Mouse (Mus musculus) lung, adult 2 months (tissue): Measurements from ENCODE around the gene Fgf2. TPM values are rescaled to one million over a fixed set of nuclear protein-coding genes. Genes with fewer than 3 reads are reported as not detected.

Source experiments
- DNase-seq: peaks from one replicate; pipeline ENCODE4 v3.0.0; 2022
- H3K4me1 ChIP-seq: fragments of 200-500 bp; 2 replicates; pipeline ENCODE4 v1.6.1; 2011; ENCODE audit warnings: low read length; ENCODE audit not compliant: control insufficient read depth, insufficient read depth
- H3K4me3 ChIP-seq: fragments of 200-500 bp; replicated peaks from 2 replicates; pipeline ENCODE3; 2011; ENCODE audit warnings: low read depth, mild to moderate bottlenecking, control low read depth, low read length; ENCODE audit errors: extremely low read depth
- CTCF ChIP-seq: fragments of 200-500 bp; IDR thresholded peaks from 2 replicates; pipeline ENCODE4 v1.5.1; 2011; ENCODE audit warnings: mild to moderate bottlenecking, low read length, control low read depth; ENCODE audit not compliant: insufficient read depth
- POLR2A ChIP-seq: fragments of 200-500 bp; IDR thresholded peaks from 2 replicates; pipeline ENCODE4 v1.6.1; 2011; ENCODE audit warnings: low read depth, mild to moderate bottlenecking, control low read depth, low read length, borderline replicate concordance; ENCODE audit errors: extremely low read depth
- WGBS: fragments of 180-500 bp; shearing (Covaris S2); methylation state at CpG from one replicate; pipeline ENCODE4 v1.1.7; 2018; 5-methylcytosine and 5-hydroxymethylcytosine counted together
- polyA plus RNA-seq: library from polyadenylated mRNA; depleted of rRNA; stranded (reverse); fragments of >200 nt; gene quantifications from 2 replicates; pipeline ENCODE4 v1.2.3, GENCODE M21; 2012

Fgf2 gene
- polyA plus RNA-seq, 1 experiment = 5.4 TPM

DNA sequence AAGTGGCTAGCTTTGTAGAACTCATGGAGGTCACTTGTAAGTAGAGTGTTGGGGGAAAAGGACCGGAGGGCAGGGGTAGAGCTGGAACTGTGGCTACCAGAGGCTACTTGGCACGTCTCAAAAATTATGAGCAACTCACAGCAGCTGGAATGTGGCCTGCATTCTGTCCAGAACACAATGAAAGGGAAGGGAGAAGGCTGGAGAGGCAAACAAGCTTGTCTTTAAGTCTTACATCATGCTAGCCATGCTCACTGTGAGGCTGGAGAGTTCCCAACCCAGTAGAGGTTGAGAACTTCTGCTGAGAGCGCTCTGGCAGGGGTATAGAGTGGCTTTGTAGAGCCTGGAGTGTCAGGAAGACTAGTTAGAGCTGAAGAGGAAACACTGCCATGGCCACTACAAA lies 49.5 kb downstream of the Fgf2 start:
- 64% methylated on average over 3 of the region's 3 CpGs for WGBS
- Histone ChIP-seq H3K4me3 (no peak overlapping the region), H3K4me1 (no peaks in the 10 kb centered on the region)
- no peak for TF ChIP-seq POLR2A
- TF ChIP-seq CTCF = no peak
- no peak for DNase-seq

DNA sequence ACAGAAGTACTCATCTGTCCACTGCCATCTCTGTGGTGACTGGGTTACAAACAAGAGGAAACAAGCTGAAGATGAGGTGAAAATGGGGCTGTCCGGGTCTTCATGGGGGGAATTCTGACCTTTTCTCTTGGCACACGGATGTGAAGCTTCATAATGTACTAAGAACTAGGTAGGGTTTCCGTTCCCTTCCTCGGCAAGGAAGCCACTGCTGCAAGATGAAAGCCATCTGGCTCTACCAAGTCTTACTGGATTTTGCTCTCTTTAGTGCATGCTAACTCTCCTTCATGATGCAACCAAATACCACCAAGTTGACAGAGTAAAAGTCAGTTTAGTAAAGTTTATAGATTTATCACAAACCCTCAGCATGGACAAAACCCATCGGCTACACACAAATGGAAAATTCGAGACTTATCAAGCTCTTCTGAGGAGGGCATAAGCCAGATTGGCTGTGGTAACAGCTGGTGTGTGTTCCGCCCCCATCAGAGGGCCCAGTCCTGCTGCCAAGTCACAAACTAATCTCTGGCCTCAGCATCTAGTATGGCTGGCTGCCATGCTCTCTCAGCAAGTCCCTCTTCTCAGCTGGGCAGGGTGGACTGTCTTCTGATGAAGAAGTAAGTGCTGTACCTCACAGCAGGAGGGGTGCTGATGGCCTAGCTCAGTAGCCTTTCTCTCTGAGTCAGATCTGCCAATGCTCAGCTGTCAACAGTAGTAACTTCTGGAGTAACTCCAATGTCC lies 50.7 kb downstream of the Fgf2 start:
- no peak for DNase-seq
- TF ChIP-seq POLR2A (no peak), CTCF (no peak)
- H3K4me1 ChIP-seq = no peaks in the 10 kb centered on the region
- H3K4me3 ChIP-seq = no peak overlapping the region
- 73% methylated on average over 7 of the region's 7 CpGs for WGBS

DNA sequence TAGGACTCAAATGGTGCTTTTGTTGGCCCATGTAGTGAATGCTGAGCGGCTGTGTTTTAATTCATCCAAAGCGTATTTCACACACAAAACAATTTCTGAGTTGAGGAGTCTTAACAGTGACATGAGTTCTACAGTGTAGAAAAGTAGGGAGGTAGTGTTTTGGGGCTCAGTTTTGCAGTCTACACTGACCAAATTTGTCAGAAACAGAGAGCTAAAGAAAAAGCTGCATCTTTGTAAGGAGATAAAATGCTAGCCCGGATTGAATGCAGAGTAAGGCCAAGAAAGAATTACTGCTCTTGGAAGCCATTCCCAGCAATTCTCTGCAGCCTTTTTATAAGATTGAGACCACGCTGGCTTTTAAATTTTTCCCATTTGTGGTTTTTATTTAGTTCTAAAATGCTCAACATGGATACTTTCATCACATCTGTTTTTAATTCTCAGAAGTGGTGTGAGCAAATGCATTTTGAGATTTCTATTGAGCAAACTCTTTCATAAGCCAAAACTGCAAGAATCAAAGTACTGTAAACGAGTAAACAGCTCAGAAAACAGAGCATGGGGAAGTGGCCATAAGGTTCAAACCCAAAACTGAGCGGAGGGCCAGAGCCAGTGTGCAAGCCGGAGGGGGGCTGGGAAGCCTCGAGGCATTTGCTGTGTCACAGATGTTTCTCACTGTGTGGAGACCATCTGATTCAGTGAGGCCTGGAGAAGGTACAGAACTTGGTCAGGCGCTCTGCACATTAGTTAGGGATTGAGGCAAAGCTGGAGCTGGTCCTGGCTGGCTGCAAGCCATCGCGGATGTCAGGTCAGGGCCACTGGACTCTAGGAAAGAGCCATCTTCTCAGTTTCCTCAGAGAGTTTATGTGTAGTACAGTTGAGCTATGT lies 53.8 kb downstream of the Fgf2 start:
- WGBS = 70% methylated on average over 11 of the region's 11 CpGs
- TF ChIP-seq POLR2A (no peak), CTCF (no peak)
- DNase-seq = no peak

GRCm38 (mm10) chr3:37407598-37407997 lies 59.5 kb downstream of the Fgf2 start:
- DNase-seq = no peak
- TF ChIP-seq POLR2A (no peak), CTCF (no peak)
- no peak overlapping the region for H3K4me3 ChIP-seq
- H3K4me1 ChIP-seq = no peaks in the 10 kb centered on the region

More for the DNA sequence above, 53.8 kb downstream of the Fgf2 start:
- no peak overlapping the region for H3K4me3 ChIP-seq
- no peaks in the 10 kb centered on the region for H3K4me1 ChIP-seq

DNA sequence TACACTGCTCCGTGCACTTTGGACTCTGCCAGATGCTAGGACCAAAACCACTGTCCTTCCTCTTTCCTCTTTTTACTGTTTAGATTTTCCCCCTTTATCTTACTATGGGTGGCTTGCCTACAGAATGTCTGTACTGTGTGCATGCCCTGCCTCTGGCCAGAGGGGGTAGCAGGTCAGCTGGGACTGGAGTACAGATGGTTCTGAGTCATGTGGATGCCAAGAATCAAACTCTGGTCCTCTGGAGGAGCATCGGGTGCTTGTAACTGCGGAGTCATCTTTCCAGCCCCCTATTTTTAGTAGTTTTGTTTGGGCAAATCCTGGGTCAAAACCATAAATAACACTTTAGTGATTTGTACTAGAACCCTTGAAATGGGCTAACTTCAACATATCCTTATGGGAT lies 65.3 kb downstream of the Fgf2 start:
- TF ChIP-seq CTCF = no peak
- no peak for TF ChIP-seq POLR2A
- Histone ChIP-seq H3K4me1 (no peaks in the 10 kb centered on the region; the same call in 1 of the 2 replicates), H3K4me3 (no peak overlapping the region)
- 66% methylated on average over 3 of the region's 3 CpGs for WGBS
- DNase-seq = no peak

DNA sequence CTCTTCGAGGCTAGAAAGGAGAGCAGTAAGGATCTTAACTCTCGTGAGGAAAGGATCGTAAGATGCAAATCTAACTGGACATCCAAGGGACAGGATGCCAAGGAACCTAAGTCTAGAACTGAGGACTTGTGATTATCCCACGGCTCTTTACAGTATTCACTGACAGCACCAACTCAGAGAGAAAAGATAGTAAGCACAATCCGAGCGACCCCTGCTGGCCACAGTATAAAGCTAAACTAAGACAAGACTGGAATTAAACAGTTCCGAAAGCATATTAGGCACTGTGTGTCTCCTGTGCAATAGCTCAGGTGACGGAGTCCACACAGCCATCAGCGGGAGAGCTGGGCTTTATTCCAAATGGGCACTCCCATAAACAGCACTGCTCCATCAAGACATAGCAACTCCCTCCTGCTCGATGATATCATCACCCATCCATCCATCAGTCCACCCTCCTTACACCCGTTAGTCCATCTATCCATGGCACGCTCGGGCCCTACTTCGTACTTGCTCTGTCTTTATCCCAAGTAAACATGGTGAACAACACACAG lies 66.3 kb downstream of the Fgf2 start:
- Histone ChIP-seq H3K4me1 (no peaks in the 10 kb centered on the region; the same call in 1 of the 2 replicates), H3K4me3 (no peak overlapping the region)
- WGBS = 44% methylated on average over 14 of the region's 14 CpGs
- peak; percentile 21; the same call in 1 of the 2 replicates for TF ChIP-seq CTCF
- no peak for TF ChIP-seq POLR2A
- DNase-seq = peak; percentile 71

DNA sequence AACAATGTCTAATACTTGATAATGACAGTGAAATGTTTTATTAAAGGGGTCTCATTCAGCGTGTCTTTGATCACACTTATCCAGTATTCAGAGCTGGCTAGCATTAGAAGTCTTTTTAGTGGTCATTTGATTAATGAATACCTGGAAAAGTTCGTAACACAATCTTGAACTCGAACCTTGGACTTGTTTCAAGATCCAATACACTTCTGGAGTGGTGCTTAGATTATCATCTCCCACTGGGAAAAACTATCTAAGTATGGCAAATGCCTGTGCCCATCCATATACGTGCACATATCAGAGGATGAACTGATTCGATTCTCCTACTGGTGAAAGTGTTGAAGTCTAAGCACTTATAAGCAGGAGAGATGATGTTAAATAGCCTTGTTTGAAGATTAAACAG lies 70.2 kb downstream of the Fgf2 start:
- Histone ChIP-seq H3K4me1 (peaks cover 3% of the 10 kb centered on the region; the same call in 1 of the 2 replicates), H3K4me3 (no peak overlapping the region)
- 65% methylated on average over 5 of the region's 5 CpGs for WGBS
- TF ChIP-seq CTCF (no peak), POLR2A (no peak)
- DNase-seq = no peak

- WGBS = 0% methylated on average over 30 of the region's 30 CpGs
- TF ChIP-seq POLR2A (no peak), CTCF (no peak)
- peaks cover 3% of the 10 kb centered on the region; the same call in 1 of the 2 replicates for H3K4me1 ChIP-seq
- peak overlapping the region; percentile 75 for H3K4me3 ChIP-seq
- no peak for DNase-seq
Observed at GRCm38 (mm10) chr3:37418961-37419457, 70.9 kb downstream of the Fgf2 start.

DNA sequence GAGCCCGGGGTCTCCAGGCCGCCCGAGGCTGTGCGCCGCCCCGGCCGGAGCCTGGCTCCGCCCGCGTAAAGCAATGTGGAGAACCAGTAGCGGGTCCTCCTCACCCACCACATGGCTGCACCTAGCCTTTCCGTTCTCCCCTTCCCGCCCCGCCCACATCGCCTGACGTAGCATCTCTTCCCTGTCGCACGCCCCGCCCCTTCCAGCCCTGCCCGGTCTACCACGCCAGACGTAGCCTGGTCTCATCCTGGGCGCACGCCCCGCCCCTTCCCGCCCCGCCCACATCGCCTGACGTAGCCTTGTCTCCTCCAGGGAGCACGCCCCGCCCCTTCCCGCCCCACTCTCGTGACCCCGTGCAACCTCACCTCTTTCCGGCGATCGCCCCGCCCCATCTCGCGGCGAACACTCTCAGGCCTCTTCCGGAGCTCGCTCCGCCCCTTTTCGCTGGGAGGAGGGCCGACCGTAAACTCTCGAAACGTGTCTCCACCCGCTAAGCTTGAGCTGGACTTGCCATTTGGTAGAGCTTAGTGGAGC lies 71.4 kb downstream of the Fgf2 start, which contains the start of gene Spata5:
Gene Spata5 (plus strand): TSS at position 439 of the 534 bp plus-strand sequence.
- TF ChIP-seq POLR2A (peak; percentile 90; the same call in 1 of the 2 replicates), CTCF (no peak)
- under 1% methylated on average over 47 of the region's 50 CpGs for WGBS
- peaks cover 3% of the 10 kb centered on the region; the same call in 1 of the 2 replicates for H3K4me1 ChIP-seq

More for the DNA sequence above, 71.4 kb downstream of the Fgf2 start, which contains the start of gene Spata5:
- peak; percentile 92 for DNase-seq
- peak within 1 kb of the TSS; percentile 75 for H3K4me3 ChIP-seq
